Mouse (Mus musculus): Measurements from ENCODE around the gene Vsig8. TPM values are rescaled to one million over a fixed set of nuclear protein-coding genes. Genes with fewer than 3 reads are reported as not detected.

Vsig8 gene
- polyA plus RNA-seq, 1 experiment from 2014 or later, result not detected

DNA sequence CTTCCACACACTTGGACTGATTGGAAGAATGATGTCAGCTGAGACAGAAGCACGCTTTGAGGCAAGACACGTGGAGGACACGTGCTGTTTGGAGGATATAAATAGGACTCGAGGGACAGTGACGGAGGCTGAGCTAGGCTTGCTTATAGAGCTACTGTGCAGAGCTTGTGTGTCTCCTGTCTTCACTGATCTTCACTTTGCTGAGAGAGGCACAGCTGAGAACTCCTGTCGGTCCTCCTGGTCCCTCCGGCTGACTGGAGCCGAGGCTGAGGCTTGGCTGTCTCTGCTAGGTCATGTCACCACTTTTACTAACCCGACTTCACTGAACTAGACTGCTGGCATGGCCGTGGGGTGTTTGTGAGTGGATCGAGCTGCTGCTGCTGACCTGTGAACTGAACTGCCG, 32.0 kb upstream of the Vsig8 start:
- no peak for DNase-seq (ENCODE audit: low spot score)
- H3K4me1 ChIP-seq (ENCODE audit: control insufficient read depth, insufficient read depth, low read length), result 0 out of 2 replicates have a peak, but pooled peaks cover 2% of the 10 kb centered on the region
- H3K9me3 ChIP-seq (ENCODE audit: control insufficient read depth, low read length), result no peaks in the 10 kb centered on the region
- no peak overlapping the region for H3K4me3 ChIP-seq (ENCODE audit: low read depth, low read length)
- no peak overlapping the region for H3K27ac ChIP-seq (replicated peaks; ENCODE audit: low read depth, low read length)
- WGBS, result 75% methylated on average over 12 of the region's 12 CpGs
- H3K4me2 ChIP-seq (ENCODE audit: low read depth, severe bottlenecking), result no peak overlapping the region
- no peaks in the 10 kb centered on the region for H3K27me3 ChIP-seq (ENCODE audit: control insufficient read depth, insufficient read depth, low read length)
- H3K36me3 ChIP-seq (ENCODE audit: control insufficient read depth, insufficient read depth, low read length), result no peaks in the 10 kb centered on the region
- H3K9ac ChIP-seq (ENCODE audit: low read length), result no peak overlapping the region
- ATAC-seq (ENCODE audit: insufficient number of reproducible peaks, low FRiP score, low TSS enrichment, low read depth), result no peak

- H3K27me3 ChIP-seq (ENCODE audit: control insufficient read depth, insufficient read depth, low read length), result no peaks in the 10 kb centered on the region
- H3K4me2 ChIP-seq (ENCODE audit: low read depth, severe bottlenecking), result no peak overlapping the region
- H3K9me3 ChIP-seq (ENCODE audit: control insufficient read depth, low read length), result no peaks in the 10 kb centered on the region
- DNase-seq (ENCODE audit: low spot score), result peak; percentile 53
- peaks cover 2% of the 10 kb centered on the region; the same call in 1 of the 2 replicates for H3K4me1 ChIP-seq (ENCODE audit: control insufficient read depth, insufficient read depth, low read length)
- 48% methylated on average over 15 of the region's 15 CpGs for WGBS
- no peak for ATAC-seq (ENCODE audit: insufficient number of reproducible peaks, low FRiP score, low TSS enrichment, low read depth)
- no peak overlapping the region for H3K9ac ChIP-seq (ENCODE audit: low read length)
- H3K27ac ChIP-seq (replicated peaks; ENCODE audit: low read depth, low read length), result no peak overlapping the region; the same call in 1 of the 2 replicates
- H3K4me3 ChIP-seq (ENCODE audit: low read depth, low read length), result no peak overlapping the region
- no peaks in the 10 kb centered on the region for H3K36me3 ChIP-seq (ENCODE audit: control insufficient read depth, insufficient read depth, low read length)
Observed at GRCm38 (mm10) chr1:172525027-172525764, 30.5 kb upstream of the Vsig8 start.

GRCm38 (mm10) chr1:172525971-172526370, 29.8 kb upstream of the Vsig8 start:
- WGBS, result 68% methylated on average over 7 of the region's 7 CpGs
- ATAC-seq (ENCODE audit: insufficient number of reproducible peaks, low FRiP score, low TSS enrichment, low read depth) (no peak), DNase-seq (ENCODE audit: low spot score) (no peak)
- no peak overlapping the region for H3K4me3 ChIP-seq (ENCODE audit: low read depth, low read length)
- no peaks in the 10 kb centered on the region for H3K9me3 ChIP-seq (ENCODE audit: control insufficient read depth, low read length)
- no peak overlapping the region for H3K4me2 ChIP-seq (ENCODE audit: low read depth, severe bottlenecking)
- no peaks in the 10 kb centered on the region for H3K27me3 ChIP-seq (ENCODE audit: control insufficient read depth, insufficient read depth, low read length)
- peaks cover 7% of the 10 kb centered on the region for H3K4me1 ChIP-seq (ENCODE audit: control insufficient read depth, insufficient read depth, low read length)
- no peak overlapping the region for H3K9ac ChIP-seq (ENCODE audit: low read length)
- H3K36me3 ChIP-seq (ENCODE audit: control insufficient read depth, insufficient read depth, low read length), result no peaks in the 10 kb centered on the region
- no peak overlapping the region for H3K27ac ChIP-seq (replicated peaks; ENCODE audit: low read depth, low read length)

DNA sequence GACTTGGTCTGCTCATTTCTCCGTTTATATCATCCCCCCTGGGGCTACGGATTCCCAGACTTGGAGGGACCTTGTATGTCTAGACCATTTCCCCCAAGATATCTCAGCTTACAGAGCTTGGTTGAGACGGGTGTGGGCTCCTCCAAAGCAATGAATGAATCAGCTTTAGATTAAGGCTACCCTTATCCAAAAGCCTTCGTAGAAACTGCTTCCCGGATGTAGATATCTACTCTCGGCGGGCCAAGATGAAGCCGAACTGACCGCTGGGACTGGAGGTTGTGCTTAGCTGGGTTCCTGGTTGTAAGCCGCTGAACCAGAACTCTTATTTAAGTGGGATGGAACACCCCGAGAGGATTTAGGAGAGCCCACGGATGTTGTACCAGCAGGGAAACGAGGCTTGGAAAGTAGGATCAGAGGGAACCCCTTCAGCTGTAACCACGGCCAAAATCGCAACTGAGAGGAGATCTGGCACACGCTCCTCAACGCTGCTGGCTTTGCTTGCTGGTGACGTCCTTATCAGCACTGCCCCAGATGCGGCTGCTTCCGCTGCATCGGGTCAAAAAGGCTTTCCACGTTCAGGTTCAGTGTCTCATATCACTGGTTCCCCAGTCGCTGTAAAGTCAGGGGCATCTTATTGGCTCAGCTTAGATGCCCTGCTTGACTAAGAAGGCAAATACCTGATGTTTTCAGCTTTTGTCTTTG, 29.2 kb upstream of the Vsig8 start:
- Histone ChIP-seq H3K4me3 (ENCODE audit: low read depth, low read length) (no peak overlapping the region), H3K4me1 (ENCODE audit: control insufficient read depth, insufficient read depth, low read length) (peaks cover 11% of the 10 kb centered on the region), H3K4me2 (ENCODE audit: low read depth, severe bottlenecking) (no peak overlapping the region), H3K27ac (replicated peaks; ENCODE audit: low read depth, low read length) (no peak overlapping the region), H3K27me3 (ENCODE audit: control insufficient read depth, insufficient read depth, low read length) (no peaks in the 10 kb centered on the region), H3K9ac (ENCODE audit: low read length) (no peak overlapping the region), H3K9me3 (ENCODE audit: control insufficient read depth, low read length) (no peaks in the 10 kb centered on the region), H3K36me3 (ENCODE audit: control insufficient read depth, insufficient read depth, low read length) (no peaks in the 10 kb centered on the region)
- DNase-seq (ENCODE audit: low spot score), result no peak
- ATAC-seq (ENCODE audit: insufficient number of reproducible peaks, low FRiP score, low TSS enrichment, low read depth), result no peak
- 75% methylated on average over 23 of the region's 23 CpGs for WGBS

GRCm38 (mm10) chr1:172527431-172527830, 28.3 kb upstream of the Vsig8 start:
- Histone ChIP-seq H3K9me3 (ENCODE audit: control insufficient read depth, low read length) (no peaks in the 10 kb centered on the region), H3K4me2 (ENCODE audit: low read depth, severe bottlenecking) (no peak overlapping the region), H3K27ac (replicated peaks; ENCODE audit: low read depth, low read length) (no peak overlapping the region), H3K4me1 (ENCODE audit: control insufficient read depth, insufficient read depth, low read length) (peaks cover 19% of the 10 kb centered on the region), H3K4me3 (ENCODE audit: low read depth, low read length) (no peak overlapping the region), H3K36me3 (ENCODE audit: control insufficient read depth, insufficient read depth, low read length) (no peaks in the 10 kb centered on the region), H3K9ac (ENCODE audit: low read length) (no peak overlapping the region), H3K27me3 (ENCODE audit: control insufficient read depth, insufficient read depth, low read length) (no peaks in the 10 kb centered on the region)
- no peak for ATAC-seq (ENCODE audit: insufficient number of reproducible peaks, low FRiP score, low TSS enrichment, low read depth)
- DNase-seq (ENCODE audit: low spot score), result no peak
- 93% methylated on average over 10 of the region's 10 CpGs for WGBS

GRCm38 (mm10) chr1:172528701-172529100, 27.0 kb upstream of the Vsig8 start:
- no peak overlapping the region for H3K4me3 ChIP-seq (ENCODE audit: low read depth, low read length)
- H3K27me3 ChIP-seq (ENCODE audit: control insufficient read depth, insufficient read depth, low read length), result no peaks in the 10 kb centered on the region
- H3K27ac ChIP-seq (replicated peaks; ENCODE audit: low read depth, low read length), result no peak overlapping the region
- DNase-seq (ENCODE audit: low spot score) (peak; percentile 94), ATAC-seq (ENCODE audit: insufficient number of reproducible peaks, low FRiP score, low TSS enrichment, low read depth) (peak; percentile 52; the same call in 1 of the 2 replicates)
- no peak overlapping the region for H3K9ac ChIP-seq (ENCODE audit: low read length)
- no peaks in the 10 kb centered on the region for H3K36me3 ChIP-seq (ENCODE audit: control insufficient read depth, insufficient read depth, low read length)
- WGBS, result 7% methylated on average over 7 of the region's 7 CpGs
- peaks cover 19% of the 10 kb centered on the region for H3K4me1 ChIP-seq (ENCODE audit: control insufficient read depth, insufficient read depth, low read length)
- no peak overlapping the region for H3K4me2 ChIP-seq (ENCODE audit: low read depth, severe bottlenecking)
- no peaks in the 10 kb centered on the region for H3K9me3 ChIP-seq (ENCODE audit: control insufficient read depth, low read length)

- Histone ChIP-seq H3K27me3 (ENCODE audit: control insufficient read depth, insufficient read depth, low read length) (no peaks in the 10 kb centered on the region), H3K9me3 (ENCODE audit: control insufficient read depth, low read length) (no peaks in the 10 kb centered on the region), H3K27ac (replicated peaks; ENCODE audit: low read depth, low read length) (no peak overlapping the region), H3K4me1 (ENCODE audit: control insufficient read depth, insufficient read depth, low read length) (peaks cover 19% of the 10 kb centered on the region), H3K4me2 (ENCODE audit: low read depth, severe bottlenecking) (no peak overlapping the region; the same call in 1 of the 2 replicates), H3K4me3 (ENCODE audit: low read depth, low read length) (no peak overlapping the region), H3K36me3 (ENCODE audit: control insufficient read depth, insufficient read depth, low read length) (no peaks in the 10 kb centered on the region), H3K9ac (ENCODE audit: low read length) (no peak overlapping the region)
- 9% methylated on average over 8 of the region's 8 CpGs for WGBS
- peak; percentile 42 for ATAC-seq (ENCODE audit: insufficient number of reproducible peaks, low FRiP score, low TSS enrichment, low read depth)
- peak; percentile 60 for DNase-seq (ENCODE audit: low spot score)
Observed at GRCm38 (mm10) chr1:172530544-172531220, 25.1 kb upstream of the Vsig8 start.

GRCm38 (mm10) chr1:172532551-172532950, 23.2 kb upstream of the Vsig8 start:
- ATAC-seq (ENCODE audit: insufficient number of reproducible peaks, low FRiP score, low TSS enrichment, low read depth) (peak; percentile 44), DNase-seq (ENCODE audit: low spot score) (peak; percentile 77)
- H3K9me3 ChIP-seq (ENCODE audit: control insufficient read depth, low read length), result no peaks in the 10 kb centered on the region
- no peaks in the 10 kb centered on the region for H3K36me3 ChIP-seq (ENCODE audit: control insufficient read depth, insufficient read depth, low read length)
- peak overlapping the region; percentile 14; the same call in 1 of the 2 replicates for H3K4me3 ChIP-seq (ENCODE audit: low read depth, low read length)
- peak overlapping the region; percentile 43 for H3K4me2 ChIP-seq (ENCODE audit: low read depth, severe bottlenecking)
- peaks cover 19% of the 10 kb centered on the region for H3K4me1 ChIP-seq (ENCODE audit: control insufficient read depth, insufficient read depth, low read length)
- no peaks in the 10 kb centered on the region for H3K27me3 ChIP-seq (ENCODE audit: control insufficient read depth, insufficient read depth, low read length)
- 2% methylated on average over 13 of the region's 13 CpGs for WGBS
- no peak overlapping the region for H3K9ac ChIP-seq (ENCODE audit: low read length)
- H3K27ac ChIP-seq (replicated peaks; ENCODE audit: low read depth, low read length), result no peak overlapping the region

Measured in limb, embryonic 11.5 days (tissue).